Mouse (Mus musculus) kidney, adult 18-20 months (tissue): ENCODE measurements around the gene Vps50.
A peak's percentile ranks its signal among the peaks of the same experiment; 100 is the strongest.
"Not testable (repeated sequence)": the region's sequence is repeated elsewhere in the genome, so short reads cannot be mapped to it uniquely, and the experiment has no call there.

ENCODE experiments used
- DNase-seq: peaks from one replicate; pipeline ENCODE4 v3.0.0; 2021

The Vps50 gene

DNA sequence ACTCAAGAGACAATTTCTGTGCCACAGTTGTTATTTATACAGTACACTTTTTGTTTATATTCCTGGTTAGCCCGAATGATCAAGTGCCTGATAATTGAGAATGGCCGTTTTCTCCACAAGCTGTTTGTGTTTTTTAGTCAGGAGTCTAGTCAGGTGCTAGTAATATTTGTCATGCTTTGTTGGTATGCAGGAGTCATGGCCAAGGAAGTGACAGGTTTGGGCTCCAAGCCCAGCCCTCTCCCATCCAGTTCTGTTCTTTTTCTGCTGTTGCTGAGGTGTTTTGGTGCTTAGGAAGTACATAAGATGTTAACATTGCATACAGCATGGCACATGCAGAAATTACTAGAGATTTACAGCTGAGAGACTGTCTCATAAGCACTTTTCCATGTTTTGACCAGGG is 41.3 kb downstream of the Vps50 start:
- no peak for DNase-seq

DNA sequence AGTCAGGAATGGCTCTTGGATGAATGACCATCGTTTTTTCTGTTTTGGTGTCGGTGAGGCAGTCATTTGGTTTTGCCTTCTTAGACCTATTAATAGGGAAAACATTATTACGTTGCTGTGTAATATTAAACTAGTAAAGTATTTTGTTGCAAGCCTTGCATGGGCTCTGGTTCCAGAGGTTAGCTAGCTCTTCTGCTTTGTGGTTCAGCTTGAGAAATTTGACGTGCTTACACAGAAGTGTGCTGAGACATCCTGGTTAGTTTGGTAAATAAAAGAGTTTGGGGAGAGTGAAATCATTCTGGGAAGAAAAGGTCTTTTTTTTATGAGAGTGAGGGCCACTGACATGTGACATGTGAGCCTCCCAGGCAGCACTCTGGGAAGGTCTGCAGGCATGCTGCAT is 45.7 kb downstream of the Vps50 start:
- DNase-seq = no peak

DNA sequence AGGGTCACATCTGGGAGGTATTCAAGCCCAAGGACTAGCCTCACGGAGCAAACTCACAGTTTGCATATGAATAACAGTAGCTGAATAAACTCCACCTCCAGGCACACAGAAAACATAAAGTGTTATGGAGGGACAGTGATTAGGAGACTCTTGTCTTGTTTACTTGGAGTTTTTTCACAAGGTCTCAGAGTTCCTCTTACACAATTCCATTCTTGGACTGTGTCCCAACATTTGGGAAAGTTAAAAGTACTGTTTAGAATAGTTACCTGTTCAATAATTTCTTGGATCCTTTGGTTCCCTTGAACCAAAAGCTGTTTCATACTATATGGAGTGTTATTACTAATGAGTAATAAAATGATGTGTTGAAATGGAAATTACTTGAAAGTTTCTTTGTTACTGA is 46.8 kb downstream of the Vps50 start:
- DNase-seq = no peak

DNA sequence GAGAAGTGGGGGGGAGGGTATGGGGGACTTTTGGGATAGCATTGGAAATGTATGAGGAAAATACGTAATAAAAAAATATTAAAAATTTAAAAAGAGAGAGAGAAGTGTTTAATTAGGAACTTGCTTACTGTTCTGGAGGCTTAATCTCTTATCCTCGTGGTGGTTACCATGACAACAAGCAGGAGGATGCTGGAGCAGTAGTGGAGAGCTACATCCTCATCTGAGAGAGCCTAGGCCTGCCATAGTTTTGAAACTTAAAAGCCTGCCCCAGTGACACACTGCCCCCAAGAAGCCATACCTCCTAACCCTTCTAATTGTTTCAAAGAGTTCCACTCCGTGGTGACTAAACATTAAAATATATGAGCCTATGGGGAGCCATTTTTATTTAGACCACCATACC is 50.8 kb downstream of the Vps50 start:
- DNase-seq = no peak

DNA sequence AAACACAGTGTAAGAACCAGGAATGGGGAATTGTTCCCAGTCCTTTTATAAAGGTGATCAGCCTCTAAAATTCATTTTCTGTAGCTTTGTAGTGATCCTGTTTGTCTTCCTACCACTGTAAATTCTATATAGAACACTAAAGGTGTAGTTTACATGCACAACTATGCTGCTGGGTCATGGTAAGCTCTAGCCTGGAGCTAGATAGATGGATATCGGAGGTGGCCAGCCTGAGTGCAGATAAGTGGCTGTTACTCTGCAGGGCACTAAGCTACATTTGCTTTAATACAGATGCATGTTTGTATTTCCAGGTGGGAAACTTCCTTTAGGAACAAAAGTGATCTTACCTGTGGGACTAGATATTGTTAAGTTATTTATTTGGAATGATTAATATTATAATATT is 51.8 kb downstream of the Vps50 start:
- no peak for DNase-seq

DNA sequence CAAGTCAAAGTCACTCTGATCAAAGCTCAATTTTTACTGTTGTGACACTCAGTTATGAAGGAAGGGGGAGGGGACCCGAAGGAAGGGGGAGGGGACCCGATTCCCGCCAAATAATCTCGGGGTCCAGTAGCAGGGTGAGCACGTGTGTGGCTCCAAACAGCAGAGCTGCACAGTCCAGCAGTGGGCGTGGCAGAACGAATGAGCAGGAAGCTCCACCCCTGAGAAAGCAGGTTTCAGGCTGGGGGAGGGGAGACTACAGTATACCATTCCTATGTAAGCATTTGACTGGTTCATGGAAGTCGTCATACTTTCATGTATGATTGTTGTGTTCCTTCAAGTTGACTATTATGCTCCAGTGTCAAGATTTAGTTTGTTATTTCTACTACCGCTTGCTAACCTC is 54.5 kb downstream of the Vps50 start:
- not testable (repeated sequence) for DNase-seq

DNA sequence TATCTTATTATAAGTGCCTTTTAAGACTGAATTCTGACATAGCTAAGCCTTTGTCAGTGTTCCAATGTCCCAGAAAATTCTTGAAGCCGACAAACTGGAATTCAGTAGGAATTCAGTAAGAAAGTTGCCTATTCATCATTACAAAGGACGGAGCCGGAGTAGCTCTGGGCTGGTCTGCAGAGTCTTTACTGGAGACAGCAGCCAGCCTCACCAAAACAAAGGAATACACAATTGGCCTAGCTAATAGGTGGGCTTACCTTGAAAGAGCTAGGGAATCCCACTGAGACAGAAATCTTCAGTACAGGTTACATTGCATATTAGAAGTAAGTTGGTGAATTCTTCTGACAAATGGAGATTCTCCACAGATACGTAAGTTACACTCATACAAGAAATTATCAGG is 59.0 kb downstream of the Vps50 start:
- DNase-seq = no peak

DNA sequence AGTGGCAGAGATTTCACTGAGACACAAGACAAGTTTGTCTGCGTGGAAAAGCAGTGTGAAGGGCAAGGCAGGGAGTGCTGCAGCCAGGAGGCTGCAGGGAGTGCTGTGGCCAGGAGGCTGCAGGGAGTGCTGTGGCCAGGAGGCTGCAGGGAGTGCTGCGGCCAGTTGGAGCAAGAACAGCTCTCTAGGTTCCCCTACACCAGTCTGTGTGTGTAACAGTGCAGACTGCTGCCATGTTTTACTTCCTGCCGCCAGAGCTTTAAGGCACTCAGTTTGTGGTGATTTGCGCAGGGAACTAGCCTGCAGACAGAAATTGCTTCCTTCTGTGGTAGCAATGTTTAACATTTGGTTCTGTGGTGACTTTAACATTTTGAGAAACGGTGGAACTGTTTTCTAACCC is 61.8 kb downstream of the Vps50 start:
- DNase-seq = no peak

DNA sequence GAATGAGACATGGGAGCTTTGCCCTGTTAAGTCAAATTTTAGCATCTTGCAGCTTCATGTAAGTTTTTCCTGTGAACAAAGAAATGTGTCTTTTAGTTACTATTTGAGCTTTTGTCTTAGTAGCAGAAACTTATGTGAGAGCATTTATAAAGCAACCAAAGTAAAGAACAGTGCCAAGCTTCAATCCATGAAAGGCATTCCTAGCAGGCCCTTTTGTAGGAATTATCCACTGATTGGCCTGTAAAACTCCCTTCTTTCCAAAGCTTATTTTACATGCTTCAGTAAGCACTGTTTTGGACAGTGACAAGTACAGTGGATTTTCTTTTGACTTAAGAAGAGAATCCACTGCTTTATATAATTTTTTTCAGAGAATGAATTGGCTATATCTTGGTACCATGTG is 64.1 kb downstream of the Vps50 start:
- DNase-seq = no peak

DNA sequence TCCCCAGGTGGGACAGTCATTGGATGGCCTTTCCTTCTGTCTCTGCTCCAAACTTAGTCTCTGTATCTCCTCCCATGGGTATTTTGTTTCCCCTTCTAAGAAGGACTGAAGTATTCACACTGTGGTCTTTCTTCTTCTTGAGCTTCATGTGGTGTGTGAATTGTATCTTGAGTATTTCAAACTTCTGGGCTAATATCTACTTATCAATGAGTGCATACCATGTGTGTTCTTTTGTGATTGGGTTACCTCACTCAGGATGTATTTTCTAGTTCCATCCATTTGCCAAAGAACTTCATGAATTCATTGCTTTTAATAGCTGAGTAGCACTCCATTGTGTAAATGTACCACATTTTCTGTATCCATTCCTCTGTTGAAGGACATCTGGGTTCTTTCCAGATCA is 65.9 kb downstream of the Vps50 start:
- not testable (repeated sequence) for DNase-seq

DNA sequence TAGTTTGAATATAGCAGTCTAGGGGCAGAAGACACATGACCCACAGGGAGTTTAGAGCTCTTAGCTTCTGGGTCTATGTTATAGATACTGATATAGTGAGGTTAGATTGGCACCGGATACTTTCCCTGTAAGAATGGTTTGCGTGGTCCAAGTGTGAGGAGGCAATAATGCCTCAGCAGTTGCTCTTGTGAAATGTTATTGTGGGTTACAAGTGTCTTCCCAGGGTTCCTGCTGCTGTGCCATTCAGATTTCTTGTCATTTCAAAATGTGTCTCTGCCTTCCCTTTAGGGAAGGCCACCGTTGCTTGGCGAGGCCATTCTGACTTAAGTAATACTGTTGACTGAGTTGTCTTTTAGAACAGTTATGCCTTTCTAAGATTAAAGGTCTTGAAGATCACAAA is 66.8 kb downstream of the Vps50 start:
- DNase-seq = no peak

DNA sequence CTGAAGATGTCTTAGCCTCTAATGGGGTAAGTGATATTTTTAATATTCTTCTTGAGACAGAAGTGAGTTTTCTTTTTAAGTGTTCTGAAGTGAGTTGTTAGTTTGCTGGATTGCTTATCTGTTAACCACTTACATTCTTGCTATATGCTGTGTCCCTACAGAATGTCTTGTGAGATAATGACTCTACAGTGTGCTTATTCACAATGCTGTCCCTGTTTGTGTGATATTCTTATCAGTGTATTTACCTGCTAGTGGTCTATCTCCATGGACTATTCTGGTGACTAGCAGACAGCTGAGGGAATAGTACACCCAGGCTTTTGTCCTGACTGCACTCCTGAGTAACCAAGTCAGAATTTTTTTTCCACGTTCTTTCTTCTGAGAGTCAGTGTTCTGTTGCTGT is 67.5 kb downstream of the Vps50 start:
- no peak for DNase-seq

DNA sequence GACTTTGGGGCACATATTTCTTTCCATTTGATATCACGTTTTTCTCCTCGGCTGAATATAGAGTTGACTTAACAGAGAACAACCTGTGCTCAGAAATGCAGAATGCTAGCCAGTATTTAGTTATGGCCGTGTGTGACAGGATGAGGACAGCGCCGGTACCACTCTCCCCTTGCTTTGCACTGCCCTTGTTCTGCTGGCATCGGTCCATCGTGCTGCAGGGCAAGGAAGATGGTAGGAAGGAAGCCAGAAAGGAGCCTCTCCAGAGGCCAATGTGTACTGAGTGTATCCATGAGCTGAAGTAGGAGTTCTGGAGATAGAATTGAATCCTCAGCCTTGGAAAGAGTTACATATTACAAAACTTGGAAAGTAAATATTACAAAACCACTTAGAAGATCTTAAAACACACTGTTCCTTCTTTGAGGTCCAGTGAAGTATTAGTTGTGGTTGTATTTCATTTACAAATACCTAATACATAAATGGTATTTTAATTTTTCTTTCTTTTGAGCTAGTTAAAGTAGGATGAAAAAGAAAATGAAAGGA is 69.0 kb downstream of the Vps50 start:
- DNase-seq = no peak

DNA sequence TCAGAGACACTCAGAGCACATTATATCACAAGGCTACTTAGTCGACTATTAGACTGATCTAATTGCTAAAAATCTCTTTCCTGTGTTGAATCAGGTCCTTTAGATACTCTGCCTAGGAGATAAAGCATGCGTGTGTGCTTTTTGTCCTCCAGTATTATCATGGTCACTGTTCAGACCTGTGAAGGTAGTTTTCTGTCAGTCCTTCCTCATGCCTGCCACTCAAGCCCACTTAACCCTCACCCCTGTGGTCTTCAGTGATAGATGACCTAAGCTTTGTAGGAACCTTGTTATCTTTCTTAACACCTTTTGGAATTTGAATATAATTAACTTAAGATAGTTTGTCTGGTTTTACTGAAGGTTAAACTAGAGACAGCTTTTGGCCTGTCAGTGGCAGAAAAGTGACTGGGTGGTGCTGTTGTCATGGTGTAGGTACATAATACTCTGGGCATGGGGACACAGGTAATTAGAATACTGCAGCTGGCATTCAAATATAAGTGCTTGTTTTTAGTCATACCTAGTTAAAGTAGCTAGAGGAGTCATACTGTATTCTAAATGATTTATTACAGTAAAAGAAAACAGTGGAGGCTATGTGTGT is 74.1 kb downstream of the Vps50 start:
- DNase-seq = no peak

DNA sequence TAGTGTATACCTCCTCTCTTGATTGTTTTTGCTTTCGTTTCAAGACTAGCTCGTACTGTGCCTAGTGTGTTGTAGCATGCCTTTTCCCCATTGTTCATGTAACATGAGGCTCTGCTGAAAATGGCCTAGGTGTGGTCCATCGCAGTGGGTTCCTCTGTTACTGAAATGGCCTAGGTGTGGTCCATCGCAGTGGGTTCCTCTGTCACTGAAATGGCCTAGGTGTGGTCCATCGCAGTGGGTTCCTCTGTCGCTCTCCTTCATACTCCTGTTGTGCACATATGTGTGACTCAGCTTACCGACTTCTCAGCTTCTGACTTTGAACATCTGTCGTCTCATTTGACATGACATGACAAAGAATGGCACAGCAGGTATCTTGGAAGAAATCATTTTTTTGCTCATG is 75.6 kb downstream of the Vps50 start:
- DNase-seq = no peak

DNA sequence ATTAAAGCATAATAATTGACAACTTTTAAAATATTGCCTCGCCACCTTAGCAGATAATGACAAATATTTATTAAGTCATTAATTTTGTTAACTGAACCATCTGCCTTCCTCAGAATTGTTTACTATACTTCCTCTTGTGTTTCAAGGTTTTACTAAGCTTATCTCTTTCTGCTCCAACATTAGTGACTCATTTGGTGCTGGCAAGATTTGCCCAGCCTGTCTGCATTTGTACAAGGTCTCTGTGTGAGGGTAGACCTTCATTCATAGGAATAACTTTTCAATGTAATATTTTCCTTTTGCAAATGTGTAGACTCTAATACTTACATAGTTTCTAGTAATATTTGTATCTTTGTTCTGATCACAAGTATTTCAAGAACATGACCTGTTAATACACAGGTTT is 87.2 kb downstream of the Vps50 start:
- no peak for DNase-seq

DNA sequence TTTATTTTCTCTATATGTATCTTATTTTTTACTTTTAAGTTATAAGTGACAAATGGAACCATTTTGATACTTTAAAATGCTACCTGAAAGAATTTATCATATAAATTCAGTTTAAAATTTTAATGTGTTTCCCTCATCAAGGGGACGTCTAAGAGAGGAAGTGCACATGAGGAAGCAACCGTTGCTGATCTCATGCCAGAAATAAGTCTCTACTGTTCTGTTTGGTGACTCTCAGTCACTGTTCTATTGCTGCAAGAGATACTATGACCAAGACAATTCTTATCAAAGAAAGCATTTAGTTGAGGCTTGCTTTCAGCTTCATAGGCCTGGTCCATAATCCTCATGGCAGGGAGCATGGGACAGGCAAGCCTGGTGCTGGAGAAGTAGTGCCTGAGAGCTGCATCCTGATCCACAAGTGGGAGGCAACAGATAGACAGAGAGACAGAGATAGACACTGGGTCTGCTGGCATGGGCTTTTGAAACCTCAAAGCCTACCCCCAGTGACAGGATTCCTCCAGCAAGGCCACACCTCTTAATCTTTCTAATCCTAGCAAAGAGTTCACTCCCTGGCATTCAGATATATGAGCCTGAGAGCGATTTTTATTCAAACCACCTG is 92.2 kb downstream of the Vps50 start:
- DNase-seq = no peak

DNA sequence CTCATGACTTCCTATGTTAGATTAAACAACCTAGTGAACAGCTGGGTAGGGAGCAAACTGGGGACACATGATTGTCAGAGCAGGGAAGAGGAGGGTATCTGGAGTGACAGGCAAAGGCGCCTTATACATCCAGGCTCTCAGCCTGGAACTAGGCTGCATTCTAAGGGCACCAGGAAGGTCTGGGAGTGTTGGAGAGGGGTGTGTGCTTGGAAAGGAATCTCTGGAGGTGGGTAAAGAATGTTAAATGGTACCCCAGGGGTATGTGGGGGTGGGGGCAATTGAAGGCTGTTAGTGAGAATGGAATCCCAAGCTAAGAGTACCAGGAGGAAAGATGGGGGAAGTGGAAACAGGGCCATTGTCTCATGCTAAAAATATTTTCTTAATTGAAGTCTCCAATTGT is 96.1 kb downstream of the Vps50 start:
- DNase-seq = no peak

DNA sequence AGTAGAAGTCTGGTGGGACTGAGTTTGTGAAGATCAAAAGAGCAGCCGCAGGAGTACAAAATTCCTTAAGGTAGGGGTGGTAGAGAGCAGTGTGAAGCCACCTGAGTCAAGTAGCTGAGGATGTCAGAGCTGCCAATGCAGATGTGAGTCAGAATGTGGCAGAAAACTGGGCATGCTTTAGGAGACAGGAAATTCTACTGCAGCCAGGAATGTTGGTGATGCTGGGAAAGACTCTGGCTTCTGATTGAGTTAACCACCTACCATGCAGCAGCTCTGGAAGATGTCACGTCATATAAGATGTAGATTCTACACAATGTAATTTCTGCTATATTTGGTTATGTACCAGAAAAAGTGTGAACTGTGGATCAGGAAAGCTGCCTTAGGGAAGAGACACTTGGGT is 114.6 kb downstream of the Vps50 start:
- DNase-seq = no peak

DNA sequence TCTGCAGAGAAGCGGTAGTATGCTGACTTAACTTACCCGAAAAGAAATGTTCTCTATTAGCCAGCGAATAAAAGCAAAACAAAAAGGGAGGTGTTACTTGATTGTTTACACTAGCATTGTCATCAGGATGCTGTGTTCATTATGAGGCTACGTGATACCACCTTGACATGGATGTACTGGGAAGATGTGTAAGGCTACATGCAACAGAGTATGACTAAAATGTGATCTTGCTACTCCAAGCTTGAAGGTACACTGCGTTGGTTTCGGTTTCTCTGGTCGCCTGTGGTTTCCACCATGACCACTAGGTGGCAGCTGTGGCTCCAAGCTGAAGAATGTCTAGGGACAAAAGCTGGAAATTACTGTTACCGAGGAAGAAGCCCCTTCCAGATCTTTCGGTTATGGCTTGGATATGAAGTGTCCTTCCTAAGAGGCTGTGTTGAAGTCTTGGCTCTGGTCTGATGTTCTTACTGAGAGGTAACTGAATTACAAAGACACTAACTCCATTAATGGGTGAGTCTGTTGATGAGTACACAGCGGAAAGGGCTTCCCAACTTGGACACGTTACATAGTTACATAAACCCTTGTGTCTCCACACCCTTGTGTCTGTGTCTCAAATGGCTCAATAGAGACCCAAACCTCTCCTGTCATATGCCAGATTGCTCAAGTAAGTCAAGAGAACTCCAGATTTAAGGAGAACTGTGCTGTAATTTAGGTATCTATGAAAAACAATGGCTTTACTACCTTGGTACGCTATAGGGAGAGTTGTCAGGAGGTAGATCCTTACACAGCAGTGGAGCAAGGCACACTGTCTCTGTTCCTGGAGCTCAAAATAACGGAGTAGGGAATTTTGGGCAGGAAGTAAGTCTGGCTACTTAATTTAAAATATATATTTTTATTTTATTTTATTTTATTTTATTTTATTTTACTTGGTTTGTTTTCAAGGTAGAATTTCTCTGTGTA is 122.5 kb downstream of the Vps50 start:
- peak; percentile 45 for DNase-seq
